Mouse (Mus musculus): ENCODE results near the gene Lhfp. TPM values are rescaled to one million over a fixed set of nuclear protein-coding genes. Genes with fewer than 3 reads are reported as not detected.

Lhfp gene
- polyA plus RNA-seq, 1 experiment from 2014 or later = 34.9 TPM

- Histone ChIP-seq H3K4me3 (ENCODE audit: low read depth, low read length) (no peak overlapping the region), H3K4me1 (ENCODE audit: control insufficient read depth, insufficient read depth, low read length) (no peaks in the 10 kb centered on the region), H3K4me2 (ENCODE audit: low read depth, low read length) (no peak overlapping the region), H3K27me3 (ENCODE audit: control insufficient read depth, insufficient read depth, low read length) (no peaks in the 10 kb centered on the region), H3K27ac (ENCODE audit: low read depth, low read length) (no peak overlapping the region), H3K9me3 (ENCODE audit: control insufficient read depth, low read length) (0 out of 2 replicates have a peak, but pooled peaks cover 3% of the 10 kb centered on the region), H3K9ac (replicated peaks; ENCODE audit: low read depth, low read length) (no peak overlapping the region), H3K36me3 (ENCODE audit: control insufficient read depth, insufficient read depth, low read length) (no peaks in the 10 kb centered on the region)
- 58% methylated on average over 1 of the region's 1 CpGs for WGBS
- no peak for ATAC-seq (ENCODE audit: low read depth)
Observed at GRCm38 (mm10) chr3:53305860-53306259, 264.5 kb downstream of the Lhfp start.

GRCm38 (mm10) chr3:53308649-53309048 is 267.3 kb downstream of the Lhfp start:
- Histone ChIP-seq H3K27me3 (ENCODE audit: control insufficient read depth, insufficient read depth, low read length) (no peaks in the 10 kb centered on the region), H3K27ac (ENCODE audit: low read depth, low read length) (no peak overlapping the region), H3K4me1 (ENCODE audit: control insufficient read depth, insufficient read depth, low read length) (no peaks in the 10 kb centered on the region), H3K4me2 (ENCODE audit: low read depth, low read length) (no peak overlapping the region), H3K9me3 (ENCODE audit: control insufficient read depth, low read length) (0 out of 2 replicates have a peak, but pooled peaks cover 3% of the 10 kb centered on the region), H3K9ac (replicated peaks; ENCODE audit: low read depth, low read length) (no peak overlapping the region), H3K36me3 (ENCODE audit: control insufficient read depth, insufficient read depth, low read length) (no peaks in the 10 kb centered on the region), H3K4me3 (ENCODE audit: low read depth, low read length) (no peak overlapping the region)
- WGBS = 52% methylated on average over 5 of the region's 5 CpGs
- ATAC-seq (ENCODE audit: low read depth) = no peak

GRCm38 (mm10) chr3:53310093-53310492 is 268.8 kb downstream of the Lhfp start:
- no peaks in the 10 kb centered on the region for H3K27me3 ChIP-seq (ENCODE audit: control insufficient read depth, insufficient read depth, low read length)
- WGBS = 71% methylated on average over 4 of the region's 4 CpGs
- no peak overlapping the region for H3K27ac ChIP-seq (ENCODE audit: low read depth, low read length)
- no peak for ATAC-seq (ENCODE audit: low read depth)
- H3K4me2 ChIP-seq (ENCODE audit: low read depth, low read length) = no peak overlapping the region
- no peaks in the 10 kb centered on the region for H3K36me3 ChIP-seq (ENCODE audit: control insufficient read depth, insufficient read depth, low read length)
- 0 out of 2 replicates have a peak, but pooled peaks cover 3% of the 10 kb centered on the region for H3K9me3 ChIP-seq (ENCODE audit: control insufficient read depth, low read length)
- H3K4me1 ChIP-seq (ENCODE audit: control insufficient read depth, insufficient read depth, low read length) = no peaks in the 10 kb centered on the region
- no peak overlapping the region for H3K9ac ChIP-seq (replicated peaks; ENCODE audit: low read depth, low read length)
- no peak overlapping the region for H3K4me3 ChIP-seq (ENCODE audit: low read depth, low read length)

- 94% methylated on average over 2 of the region's 2 CpGs for WGBS
- Histone ChIP-seq H3K36me3 (ENCODE audit: control insufficient read depth, insufficient read depth, low read length) (no peaks in the 10 kb centered on the region), H3K4me1 (ENCODE audit: control insufficient read depth, insufficient read depth, low read length) (no peaks in the 10 kb centered on the region), H3K27me3 (ENCODE audit: control insufficient read depth, insufficient read depth, low read length) (no peaks in the 10 kb centered on the region), H3K27ac (ENCODE audit: low read depth, low read length) (no peak overlapping the region), H3K4me3 (ENCODE audit: low read depth, low read length) (no peak overlapping the region), H3K9me3 (ENCODE audit: control insufficient read depth, low read length) (0 out of 2 replicates have a peak, but pooled peaks cover 2% of the 10 kb centered on the region), H3K4me2 (ENCODE audit: low read depth, low read length) (no peak overlapping the region), H3K9ac (replicated peaks; ENCODE audit: low read depth, low read length) (no peak overlapping the region)
- ATAC-seq (ENCODE audit: low read depth) = no peak
Observed at GRCm38 (mm10) chr3:53310615-53311014, 269.3 kb downstream of the Lhfp start.

Other genes with a start within 250 kb of the Lhfp start
- 57.7 and 62.4 TPM in 2 replicates for gene Cog6, start 24.3 kb upstream of the Lhfp start, polyA plus RNA-seq (2014; fragmentation: Nextera tagmentation; extraction: Ambion mirVana)